ENCODE assay signal across 17 mouse cellular contexts in the genomic region with DNA sequence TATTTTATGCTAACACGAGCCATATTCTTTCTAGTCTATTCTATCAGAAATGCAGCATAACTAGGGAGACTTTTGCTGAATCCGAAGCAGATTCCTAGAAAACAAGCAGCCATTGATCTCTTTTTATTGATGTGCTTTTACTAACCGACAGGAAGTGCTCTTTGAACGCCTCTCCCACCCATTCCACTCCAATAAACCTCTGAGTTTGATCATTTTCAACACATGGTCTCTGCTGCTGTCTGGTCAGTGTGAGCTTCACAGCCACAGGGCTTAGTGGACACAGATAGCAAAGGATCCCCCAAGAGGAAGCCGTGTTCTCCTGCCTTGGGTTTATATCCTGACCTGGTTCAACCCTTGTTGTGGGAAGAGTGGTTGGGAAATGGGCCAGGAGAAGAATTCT.
"Had no signal": no experiment of that assay in that cellular context is flagged by ENCODE, and none has a peak within 500 bp of the region (broad histone marks: within the 10 kb centered on the region; RNA-seq: fewer than 3 reads in every experiment).

No protein-coding gene starts in this region.

- ATAC-seq: midbrain, embryonic 13.5 days; midbrain, embryonic 15.5 days had no signal

- DNase-seq: lung, adult 18-20 months; lung, embryonic 14.5 days; lung, postnatal 10 days; lung, postnatal 4 days; right cerebral cortex, adult 18-20 months; right cerebral cortex, postnatal 25 days; right cerebral cortex, postnatal 4 days; spleen, adult 18-20 months; thymus, adult 18-20 months; thymus, postnatal 14 days; thymus, postnatal 36 days had no signal

- H3K27me3 ChIP-seq: liver, embryonic 15.5 days; midbrain, embryonic 13.5 days; midbrain, embryonic 15.5 days; neural tube, embryonic 13.5 days; neural tube, embryonic 15.5 days had no signal

- H3K27ac ChIP-seq: liver, embryonic 15.5 days; midbrain, embryonic 10.5 days; midbrain, embryonic 13.5 days; midbrain, embryonic 15.5 days; neural tube, embryonic 13.5 days; neural tube, embryonic 15.5 days had no signal

- H3K4me1 ChIP-seq: neural tube, embryonic 15.5 days had no signal

- H3K9ac ChIP-seq: liver, embryonic 15.5 days; lung, embryonic 14.5 days; midbrain, embryonic 13.5 days; midbrain, embryonic 15.5 days; neural tube, embryonic 13.5 days; neural tube, embryonic 15.5 days had no signal

- H3K9me3 ChIP-seq: liver, embryonic 15.5 days; midbrain, embryonic 10.5 days; midbrain, embryonic 13.5 days; midbrain, embryonic 15.5 days; neural tube, embryonic 13.5 days; neural tube, embryonic 15.5 days had no signal

- H3K4me3 ChIP-seq: liver, embryonic 15.5 days; midbrain, embryonic 10.5 days; midbrain, embryonic 13.5 days; midbrain, embryonic 15.5 days; neural tube, embryonic 13.5 days; neural tube, embryonic 15.5 days had no signal

- H3K36me3 ChIP-seq: liver, embryonic 15.5 days; midbrain, embryonic 10.5 days; midbrain, embryonic 13.5 days; midbrain, embryonic 15.5 days; neural tube, embryonic 13.5 days; neural tube, embryonic 15.5 days had no signal

- H3K4me2 ChIP-seq: liver, embryonic 15.5 days; lung, embryonic 14.5 days; midbrain, embryonic 13.5 days; midbrain, embryonic 15.5 days; neural tube, embryonic 13.5 days; neural tube, embryonic 15.5 days had no signal
